Mouse (Mus musculus) embryo, embryonic 10.5 days (tissue): ENCODE measurements around the gene 4933402J07Rik.

ENCODE experiments used
- DNase-seq: peaks from one replicate; pipeline ENCODE4 v3.0.0-alpha.2; 2015; ENCODE audit warnings: low spot score

4933402J07Rik gene

GRCm38 (mm10) chr8:87621181-87621580 lies 57.5 kb downstream of the 4933402J07Rik start:
- DNase-seq, result no peak

DNA sequence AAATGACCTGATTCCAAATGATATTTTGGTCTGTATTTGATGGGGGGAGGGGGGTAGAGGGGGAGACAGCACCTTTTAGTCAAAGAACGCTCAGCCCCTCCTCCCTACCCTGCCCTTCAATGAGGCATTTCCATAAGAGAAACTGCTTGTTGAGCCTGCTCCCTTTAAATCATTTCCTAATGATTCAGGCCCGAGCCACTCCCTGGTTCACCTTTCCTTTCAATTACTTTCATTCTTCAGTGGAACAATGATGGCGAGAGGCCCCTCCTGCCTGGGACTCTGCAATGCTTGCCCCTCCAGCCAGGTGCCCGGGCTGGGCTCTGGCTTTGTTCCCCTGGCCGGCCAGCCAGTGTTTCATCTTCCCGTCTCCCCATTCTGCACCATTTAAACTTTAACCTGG lies 66.0 kb downstream of the 4933402J07Rik start:
- no peak for DNase-seq

DNA sequence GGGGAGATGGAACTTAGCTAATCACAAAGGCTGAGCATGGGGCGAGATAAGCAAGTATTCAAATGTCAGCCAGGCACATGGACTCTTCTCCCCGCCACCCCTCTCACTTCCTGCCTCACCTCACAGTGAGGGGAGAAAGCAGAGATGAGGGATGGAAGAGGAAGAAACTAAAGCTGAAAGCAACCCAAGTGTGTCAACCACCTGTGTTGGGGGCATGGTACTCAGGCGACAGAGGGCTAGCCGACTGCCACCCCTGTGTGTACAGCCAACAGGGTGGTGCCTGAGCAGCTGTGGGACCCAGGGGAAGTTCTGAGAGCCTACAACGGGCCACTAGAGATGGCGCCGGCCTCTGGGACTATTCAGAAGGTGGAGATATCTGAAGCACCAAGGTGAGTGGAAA lies 68.1 kb downstream of the 4933402J07Rik start:
- no peak for DNase-seq

DNA sequence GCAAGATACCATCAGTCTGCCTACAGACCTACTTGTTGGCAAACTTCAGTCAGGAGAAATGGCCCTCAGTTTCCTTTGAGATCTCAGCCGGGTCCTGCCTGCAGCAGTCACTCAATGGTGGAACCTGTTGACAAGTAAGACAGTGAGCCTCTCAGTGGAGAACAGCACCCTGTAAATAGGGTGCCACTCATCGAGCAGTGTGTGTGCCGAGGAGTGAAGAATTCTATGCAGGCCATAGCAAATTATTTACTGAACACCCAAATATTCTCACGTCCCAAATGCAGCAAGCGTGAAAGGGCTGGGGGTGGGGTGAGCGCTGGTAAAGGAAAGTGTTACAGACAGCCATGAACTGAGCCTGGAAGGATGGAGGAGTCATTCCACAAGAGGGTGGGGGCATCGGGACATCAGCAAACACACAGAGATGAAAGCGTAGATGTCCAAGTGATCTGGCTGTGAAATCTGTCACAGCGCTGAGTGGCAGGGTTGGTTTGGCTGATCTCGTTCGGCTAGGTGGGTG lies 72.6 kb downstream of the 4933402J07Rik start:
- DNase-seq, result no peak
